Mouse (Mus musculus): ENCODE results near the gene Olfr332. TPM values are rescaled to one million over a fixed set of nuclear protein-coding genes. Genes with fewer than 3 reads are reported as not detected.
"Not testable (repeated sequence)": the region's sequence is repeated elsewhere in the genome, so short reads cannot be mapped to it uniquely, and the experiment has no call there.

The Olfr332 gene
- polyA plus RNA-seq (2011; ENCODE audit: insufficient read depth, insufficient read length, low replicate concordance, missing spikeins): not detected in 2 replicates

- H3K4me3 ChIP-seq (replicated peaks; ENCODE audit: control insufficient read depth, low read depth, low read length): no peak within 1 kb of the TSS
- 70% methylated on average over 2 of the region's 2 CpGs for WGBS
- H3K27ac ChIP-seq (ENCODE audit: control insufficient read depth, insufficient read depth, low read depth, low read length, poor library complexity): no peak within 1 kb of the TSS
- no peaks in the 10 kb centered on the region for H3K4me1 ChIP-seq (ENCODE audit: control insufficient read depth, insufficient read depth, low read length)
- TF ChIP-seq CTCF (IDR thresholded peaks at IDR 0.05; ENCODE audit: control insufficient read depth, insufficient read depth, low read length): no peak
- no peak for TF ChIP-seq POLR2A (IDR thresholded peaks at IDR 0.05; ENCODE audit: borderline replicate concordance, control insufficient read depth, low read depth, low read length)
Observed at GRCm38 (mm10) chr11:58492455-58492854, at the start of gene Olfr332. Gene Olfr332, minus strand, starts transcription at chr11:58492555.

DNA sequence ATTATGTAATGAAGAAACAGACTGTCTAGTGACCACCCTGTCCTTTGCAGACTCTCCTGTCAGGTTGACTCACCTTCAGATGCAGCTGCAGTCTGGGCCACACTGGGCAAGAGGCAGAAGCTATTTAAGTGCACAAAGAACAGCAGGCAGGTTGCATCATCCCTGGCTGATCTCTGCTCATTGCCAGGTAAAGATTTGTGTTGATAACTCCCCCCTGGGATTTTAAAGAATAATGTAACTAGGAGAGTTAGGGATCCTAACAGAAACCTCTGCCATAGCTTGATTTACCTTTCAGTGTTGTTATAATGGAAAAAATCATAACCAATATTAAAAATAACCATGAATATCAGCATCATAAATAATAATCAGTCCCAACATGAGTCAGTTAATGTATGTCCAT is 42.4 kb upstream of the Olfr332 start, which contains the start of gene Olfr330:
Gene Olfr330 (minus strand): TSS at position 101 of the 400 bp plus-strand sequence.
- not testable (repeated sequence) for H3K4me3 ChIP-seq (replicated peaks; ENCODE audit: control insufficient read depth, low read depth, low read length); H3K4me1 ChIP-seq (ENCODE audit: control insufficient read depth, insufficient read depth, low read length); H3K27ac ChIP-seq (ENCODE audit: control insufficient read depth, insufficient read depth, low read depth, low read length, poor library complexity)

DNA sequence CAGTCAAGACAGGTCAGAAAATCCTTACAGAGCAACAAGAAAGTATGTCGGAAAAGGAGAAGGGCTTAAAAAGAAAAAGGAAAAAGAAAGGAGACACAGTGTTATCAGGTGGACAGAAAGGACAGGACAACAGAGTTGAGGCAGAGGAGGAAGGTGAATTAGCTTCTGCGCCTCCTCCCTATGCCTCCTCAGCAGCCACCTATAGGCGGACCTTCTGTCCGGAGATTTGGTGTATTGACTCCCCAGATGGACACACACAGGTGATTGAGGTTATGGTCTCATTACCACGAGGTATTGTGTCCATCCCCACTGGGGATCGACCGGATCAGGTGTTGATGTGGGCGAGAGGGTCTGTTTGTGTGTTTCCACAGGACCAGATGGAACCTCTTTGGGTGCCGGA is 27.4 kb upstream of the Olfr332 start:
- not testable (repeated sequence) for H3K4me3 ChIP-seq (replicated peaks; ENCODE audit: control insufficient read depth, low read depth, low read length); H3K27ac ChIP-seq (ENCODE audit: control insufficient read depth, insufficient read depth, low read depth, low read length, poor library complexity); H3K4me1 ChIP-seq (ENCODE audit: control insufficient read depth, insufficient read depth, low read length)
- 91% methylated on average over 8 of the region's 9 CpGs for WGBS

DNA sequence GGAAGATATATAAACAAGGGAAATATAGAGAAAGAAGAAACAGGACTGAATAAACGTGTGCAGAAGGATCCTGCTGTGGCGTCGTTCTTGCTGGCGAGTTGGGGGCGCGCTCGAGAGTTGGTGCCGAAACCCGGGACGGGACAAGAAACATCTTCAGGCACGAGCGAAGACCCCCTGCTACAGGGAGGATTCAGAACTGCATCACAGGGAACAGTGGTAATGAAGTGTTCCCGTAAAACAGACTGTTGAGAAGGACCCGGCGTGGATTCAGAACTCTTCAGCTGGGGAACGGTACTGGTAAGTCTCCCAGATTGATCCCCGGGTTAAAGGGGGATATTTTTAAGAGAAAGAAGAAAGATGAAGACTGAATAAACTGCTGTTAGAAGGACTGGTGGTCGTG is 26.6 kb upstream of the Olfr332 start:
- H3K4me1 ChIP-seq (ENCODE audit: control insufficient read depth, insufficient read depth, low read length); H3K27ac ChIP-seq (ENCODE audit: control insufficient read depth, insufficient read depth, low read depth, low read length, poor library complexity); H3K4me3 ChIP-seq (replicated peaks; ENCODE audit: control insufficient read depth, low read depth, low read length): not testable (repeated sequence)
- WGBS: 90% methylated on average over 18 of the region's 18 CpGs

DNA sequence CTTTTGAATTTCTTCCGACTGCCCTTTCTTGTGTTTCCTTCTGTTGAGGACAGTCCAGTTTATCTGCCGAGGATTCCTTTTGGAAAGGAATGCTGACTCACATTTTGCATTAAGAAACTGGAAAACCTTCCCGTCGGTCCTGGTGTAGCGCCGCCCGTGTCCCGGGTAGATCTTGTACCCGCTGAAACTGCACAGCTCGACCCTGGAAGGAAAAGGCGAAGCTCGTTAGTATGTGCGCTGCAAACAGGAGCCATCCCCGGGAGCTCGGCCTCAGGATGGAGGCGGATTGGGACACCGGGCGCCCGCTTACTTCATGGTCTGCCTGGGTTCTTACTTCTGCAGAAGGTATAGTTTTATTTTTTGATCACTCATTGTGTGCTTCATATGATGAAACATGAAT is 16.7 kb upstream of the Olfr332 start:
- H3K4me1 ChIP-seq (ENCODE audit: control insufficient read depth, insufficient read depth, low read length); H3K4me3 ChIP-seq (replicated peaks; ENCODE audit: control insufficient read depth, low read depth, low read length); H3K27ac ChIP-seq (ENCODE audit: control insufficient read depth, insufficient read depth, low read depth, low read length, poor library complexity): not testable (repeated sequence)
- WGBS: 80% methylated on average over 19 of the region's 19 CpGs

DNA sequence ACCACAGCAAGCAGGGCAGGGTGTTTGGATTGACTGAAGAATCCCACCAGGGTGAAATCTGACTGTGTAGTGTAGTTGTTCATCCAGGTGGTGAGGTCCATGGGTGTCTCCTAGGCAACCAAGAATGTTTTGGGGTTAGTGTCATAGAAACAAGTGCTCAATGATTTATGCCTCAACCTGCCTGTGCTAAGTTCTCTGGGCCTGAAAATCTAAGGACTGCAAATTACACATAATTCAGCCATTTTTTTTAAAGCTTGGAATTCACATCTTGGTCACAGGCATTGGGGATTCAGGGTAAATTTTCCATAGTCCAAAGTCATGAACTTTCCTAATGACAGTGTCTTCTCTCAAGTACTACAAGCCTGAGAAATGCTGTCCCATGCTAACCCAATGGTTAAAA is 10.1 kb upstream of the Olfr332 start, which contains the start of gene Olfr331:
Gene Olfr331 (minus strand): TSS at position 101 of the 400 bp plus-strand sequence.
- H3K4me3 ChIP-seq (replicated peaks; ENCODE audit: control insufficient read depth, low read depth, low read length); H3K4me1 ChIP-seq (ENCODE audit: control insufficient read depth, insufficient read depth, low read length); H3K27ac ChIP-seq (ENCODE audit: control insufficient read depth, insufficient read depth, low read depth, low read length, poor library complexity): not testable (repeated sequence)

GRCm38 (mm10) chr11:58499290-58499689 is 6.9 kb upstream of the Olfr332 start:
- WGBS: 59% methylated on average over 3 of the region's 3 CpGs

DNA sequence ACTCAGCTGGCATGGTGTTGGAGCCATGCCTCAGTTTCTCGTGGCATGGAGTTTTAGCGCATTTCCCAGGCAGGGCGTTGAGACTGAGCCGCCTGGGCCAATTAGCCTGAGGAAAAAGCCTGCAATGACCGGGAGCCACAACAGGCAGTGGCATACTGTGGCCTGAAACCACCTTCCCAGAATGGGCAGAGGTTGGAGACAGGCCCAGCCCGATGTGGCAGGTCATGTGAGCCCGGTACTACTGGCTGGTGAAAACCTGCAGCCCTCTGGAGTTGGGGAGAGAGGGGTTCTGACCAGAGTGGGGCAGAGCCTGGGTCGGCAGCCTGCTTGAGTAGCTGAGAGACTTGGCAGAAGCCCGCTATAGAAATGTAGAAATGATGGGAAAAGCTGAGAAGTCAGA is 6.4 kb upstream of the Olfr332 start:
- Histone ChIP-seq H3K4me3 (replicated peaks; ENCODE audit: control insufficient read depth, low read depth, low read length) (no peak overlapping the region), H3K4me1 (ENCODE audit: control insufficient read depth, insufficient read depth, low read length) (no peaks in the 10 kb centered on the region), H3K27ac (ENCODE audit: control insufficient read depth, insufficient read depth, low read depth, low read length, poor library complexity) (no peak overlapping the region)
- no peak for TF ChIP-seq CTCF (IDR thresholded peaks at IDR 0.05; ENCODE audit: control insufficient read depth, insufficient read depth, low read length)
- TF ChIP-seq POLR2A (IDR thresholded peaks at IDR 0.05; ENCODE audit: borderline replicate concordance, control insufficient read depth, low read depth, low read length): no peak
- WGBS: 76% methylated on average over 9 of the region's 9 CpGs

More at GRCm38 (mm10) chr11:58499290-58499689, 6.9 kb upstream of the Olfr332 start:
- no peak overlapping the region for H3K27ac ChIP-seq (ENCODE audit: control insufficient read depth, insufficient read depth, low read depth, low read length, poor library complexity)
- no peak for TF ChIP-seq CTCF (IDR thresholded peaks at IDR 0.05; ENCODE audit: control insufficient read depth, insufficient read depth, low read length)
- no peak for TF ChIP-seq POLR2A (IDR thresholded peaks at IDR 0.05; ENCODE audit: borderline replicate concordance, control insufficient read depth, low read depth, low read length)
- H3K4me3 ChIP-seq (replicated peaks; ENCODE audit: control insufficient read depth, low read depth, low read length): no peak overlapping the region
- no peaks in the 10 kb centered on the region for H3K4me1 ChIP-seq (ENCODE audit: control insufficient read depth, insufficient read depth, low read length)

- Histone ChIP-seq H3K27ac (ENCODE audit: control insufficient read depth, insufficient read depth, low read depth, low read length, poor library complexity) (no peak within 1 kb of the TSS), H3K4me3 (replicated peaks; ENCODE audit: control insufficient read depth, low read depth, low read length) (no peak within 1 kb of the TSS), H3K4me1 (ENCODE audit: control insufficient read depth, insufficient read depth, low read length) (no peaks in the 10 kb centered on the region)
- no peak for TF ChIP-seq CTCF (IDR thresholded peaks at IDR 0.05; ENCODE audit: control insufficient read depth, insufficient read depth, low read length)
- TF ChIP-seq POLR2A (IDR thresholded peaks at IDR 0.05; ENCODE audit: borderline replicate concordance, control insufficient read depth, low read depth, low read length): no peak
Observed at GRCm38 (mm10) chr11:58462170-58462569, 30.2 kb downstream of the Olfr332 start, which contains the start of gene Olfr30. Gene Olfr30, minus strand, starts transcription at chr11:58462270.

- 50% methylated on average over 4 of the region's 4 CpGs for WGBS
- no peak overlapping the region for H3K4me3 ChIP-seq (replicated peaks; ENCODE audit: control insufficient read depth, low read depth, low read length)
- no peak overlapping the region for H3K27ac ChIP-seq (ENCODE audit: control insufficient read depth, insufficient read depth, low read depth, low read length, poor library complexity)
- no peaks in the 10 kb centered on the region for H3K4me1 ChIP-seq (ENCODE audit: control insufficient read depth, insufficient read depth, low read length)
- TF ChIP-seq CTCF (IDR thresholded peaks at IDR 0.05; ENCODE audit: control insufficient read depth, insufficient read depth, low read length) (no peak), POLR2A (IDR thresholded peaks at IDR 0.05; ENCODE audit: borderline replicate concordance, control insufficient read depth, low read depth, low read length) (no peak)
Observed at GRCm38 (mm10) chr11:58453592-58453991, 38.8 kb downstream of the Olfr332 start.
